Mouse (Mus musculus): ENCODE measurements around the gene Ctbs.

The Ctbs gene

DNA sequence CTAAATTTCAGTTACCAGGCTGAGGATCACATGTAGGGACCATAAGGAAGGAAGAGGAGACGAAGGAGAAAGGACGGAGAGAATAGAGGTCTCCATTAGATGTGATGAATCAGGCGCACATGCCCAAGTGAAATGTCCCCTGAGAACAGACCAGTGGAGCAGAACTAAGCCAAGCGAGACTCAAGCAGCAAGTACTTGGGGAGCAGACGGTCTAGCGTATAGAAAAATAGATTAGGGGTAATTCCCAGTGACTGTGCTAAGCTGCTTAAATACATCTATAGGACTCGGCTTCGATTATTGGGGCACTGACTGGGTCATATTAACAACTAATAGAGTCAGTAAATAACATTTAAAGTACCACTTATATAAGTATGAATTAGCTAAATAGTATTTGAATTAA, 45.3 kb downstream of the Ctbs start:
- no peak for DNase-seq (ENCODE audit: low read depth, low spot score)

DNA sequence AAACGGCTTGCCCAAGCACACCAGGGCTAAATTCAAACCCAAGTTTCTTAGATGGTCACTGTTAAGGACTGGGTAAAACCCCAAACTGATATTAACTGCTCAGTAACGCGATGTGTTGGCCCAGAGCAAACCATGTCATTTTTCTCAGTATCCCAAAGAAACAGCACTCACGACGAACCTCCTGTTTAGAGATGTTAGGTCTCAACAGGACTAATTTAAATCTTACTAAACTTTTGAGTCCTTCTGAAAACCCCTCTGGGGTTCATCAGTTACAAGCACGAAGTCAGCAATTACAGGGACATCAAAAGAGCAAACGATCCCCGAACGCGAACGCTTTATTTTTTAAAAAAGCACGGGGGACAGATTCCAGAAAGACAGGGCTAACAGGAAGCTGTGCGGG, 49.4 kb downstream of the Ctbs start:
- DNase-seq (ENCODE audit: low read depth, low spot score) = no peak

DNA sequence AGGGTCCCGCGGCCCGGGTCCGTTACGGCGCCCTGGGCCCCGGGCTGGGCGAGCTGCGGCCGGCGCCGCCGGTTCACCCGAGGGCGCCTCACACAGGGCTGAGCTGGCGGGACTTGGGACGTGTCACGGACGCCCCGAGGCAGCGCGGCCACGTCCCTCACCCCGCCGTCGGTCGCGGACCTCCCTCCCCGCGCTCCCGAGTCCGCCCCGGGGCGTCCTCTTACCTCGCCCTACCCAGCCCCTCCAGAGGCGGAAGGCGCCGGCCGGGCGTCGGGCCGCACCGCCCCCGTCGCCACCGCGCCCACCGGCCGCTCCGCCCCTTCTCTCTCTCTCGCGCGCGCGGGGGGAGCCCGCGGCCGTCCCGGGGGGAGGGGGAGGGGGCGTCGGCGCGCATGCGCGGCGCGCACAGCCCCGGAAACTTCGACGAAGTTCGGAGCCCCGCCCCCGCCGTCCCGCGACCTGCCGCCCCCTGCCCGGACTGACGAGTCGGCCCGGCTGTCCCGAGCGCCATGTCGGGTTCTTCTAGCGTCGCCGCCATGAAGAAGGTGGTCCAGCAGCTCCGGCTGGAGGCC, 49.9 kb downstream of the Ctbs start, which contains the start of the genes Spata1 and Gng5:
TSS of gene Spata1 (minus strand) at position 323 of the 572 bp plus-strand sequence.
TSS of gene Gng5 (plus strand) at position 377 of the 572 bp plus-strand sequence.
- peak; percentile 96 for DNase-seq (ENCODE audit: low read depth, low spot score)

DNA sequence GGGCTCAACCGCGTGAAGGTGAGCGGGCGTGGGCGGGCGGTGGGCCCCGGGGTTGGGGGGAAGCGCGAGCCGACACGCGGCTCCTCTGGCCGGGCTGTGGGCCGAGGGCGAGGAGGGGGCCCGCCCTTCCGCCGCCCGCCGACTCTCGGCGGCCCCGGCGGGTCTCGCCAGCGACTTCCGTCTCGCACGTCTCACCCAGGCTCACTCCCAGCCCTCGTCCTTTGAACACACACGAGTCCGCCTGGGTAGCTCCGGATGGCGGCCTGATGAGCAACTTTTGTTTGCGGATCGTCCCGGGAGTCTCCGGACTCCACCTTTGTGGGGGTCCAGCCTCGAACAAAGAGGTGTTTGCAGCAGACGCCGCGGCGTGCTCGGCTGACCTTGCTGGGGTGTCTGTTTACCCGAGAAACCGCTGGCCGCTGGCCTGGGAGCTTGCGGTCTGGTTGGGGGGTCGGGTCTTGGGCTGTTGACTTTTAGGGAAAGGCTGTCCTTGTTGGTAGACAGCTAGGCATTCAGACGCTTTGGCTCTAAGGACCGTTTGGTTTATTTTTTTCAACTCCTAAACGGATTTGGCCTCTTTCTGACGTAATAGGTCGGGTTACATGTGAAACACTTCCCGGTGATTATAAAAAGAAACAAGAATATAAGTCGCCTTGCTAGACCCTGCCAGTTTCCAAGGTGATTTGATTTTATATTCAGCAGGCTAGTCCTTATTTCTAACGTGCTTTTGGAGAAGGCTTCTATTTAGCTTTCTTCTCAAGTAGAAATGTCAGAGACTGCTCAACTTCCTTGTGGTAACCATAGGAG, 50.6 kb downstream of the Ctbs start:
- DNase-seq (ENCODE audit: low read depth, low spot score) = peak; percentile 82

DNA sequence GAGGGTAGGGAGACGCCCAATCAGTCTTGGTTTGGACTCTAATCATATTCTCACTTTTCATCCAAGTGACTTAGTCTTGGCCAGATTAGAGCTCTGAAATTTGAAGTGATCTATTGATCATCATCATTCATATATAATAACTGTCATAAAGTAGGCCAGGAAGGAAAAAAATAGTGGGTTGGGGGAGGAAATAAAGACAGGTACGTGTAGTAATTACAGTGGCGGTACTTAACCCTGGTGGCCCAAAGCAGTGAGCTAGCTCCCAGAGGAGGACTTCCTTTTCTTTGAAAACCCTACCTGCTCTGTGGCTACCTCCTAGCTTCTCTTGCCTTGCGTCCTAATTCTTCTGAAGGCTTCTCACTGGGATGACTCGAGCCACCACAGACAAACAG, 51.2 kb downstream of the Ctbs start:
- DNase-seq (ENCODE audit: low read depth, low spot score) = no peak

DNA sequence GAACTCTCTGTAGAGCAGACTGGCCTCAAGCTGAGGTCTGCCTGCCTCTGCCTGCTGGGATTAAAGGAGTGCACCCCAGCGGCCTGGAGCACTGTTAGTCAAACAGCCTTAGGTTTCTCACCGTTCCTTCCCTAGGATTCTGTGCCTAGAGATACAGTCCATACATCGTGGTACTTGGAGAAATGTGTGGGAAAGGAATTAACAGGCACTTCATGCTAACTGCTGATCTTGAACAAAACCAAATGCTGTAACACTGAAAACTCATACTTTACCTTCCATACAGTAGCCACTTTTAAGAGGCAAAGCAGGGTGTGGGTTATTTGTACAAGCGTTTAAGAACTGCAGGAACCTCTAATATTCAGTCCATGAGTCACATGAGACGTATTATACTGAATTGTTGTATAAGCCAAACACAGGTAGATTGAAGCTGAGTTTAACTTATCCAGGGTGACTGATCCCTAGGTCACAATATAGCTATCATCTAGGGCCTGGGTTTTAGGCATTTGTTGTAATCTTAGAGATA, 52.1 kb downstream of the Ctbs start:
- no peak for DNase-seq (ENCODE audit: low read depth, low spot score)

DNA sequence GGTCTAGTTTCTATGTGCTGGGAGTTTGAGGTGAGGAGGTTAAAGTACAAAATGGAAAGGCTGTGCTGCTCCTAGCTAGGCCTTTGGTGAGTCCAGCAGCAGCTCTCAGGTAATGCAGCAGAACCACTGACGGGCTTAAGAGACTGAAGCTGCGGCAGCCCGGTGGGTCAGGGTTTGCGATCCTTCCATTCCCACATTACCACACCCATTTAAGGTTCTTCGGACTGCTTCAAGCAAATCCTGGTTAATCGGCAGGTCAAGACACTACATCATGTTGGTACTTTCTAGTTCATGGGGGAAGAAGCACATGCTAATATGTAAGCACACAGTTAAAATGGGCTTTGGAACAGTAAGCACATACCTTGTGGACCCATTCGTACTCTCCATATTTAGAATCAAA, 57.1 kb downstream of the Ctbs start:
- no peak for DNase-seq (ENCODE audit: low read depth, low spot score)
